Mouse (Mus musculus): ENCODE measurements around the gene Dip2b.
A peak's percentile ranks its signal among the peaks of the same experiment; 100 is the strongest.
"Not testable (repeated sequence)": the region's sequence is repeated elsewhere in the genome, so short reads cannot be mapped to it uniquely, and the experiment has no call there.

Dip2b gene

GRCm38 (mm10) chr15:100227663-100228534 lies 189.4 kb downstream of the Dip2b start, which contains the start of gene Atf1:
Gene Atf1, plus strand, starts transcription at chr15:100227819.
- peak; percentile 94 to 95 for DNase-seq

GRCm38 (mm10) chr15:100228535-100229336 lies 190.3 kb downstream of the Dip2b start:
- DNase-seq = peak in 1 of 2 experiments; percentile 10

GRCm38 (mm10) chr15:100230655-100231054 lies 192.2 kb downstream of the Dip2b start:
- no peak for DNase-seq

- no peak for DNase-seq
These were observed 193.4 kb downstream of the Dip2b start for GRCm38 (mm10) chr15:100231616-100232525.

- no peak for DNase-seq
These were observed 196.9 kb downstream of the Dip2b start for GRCm38 (mm10) chr15:100235208-100235965.

GRCm38 (mm10) chr15:100236952-100237351 lies 198.5 kb downstream of the Dip2b start:
- no peak for DNase-seq

GRCm38 (mm10) chr15:100241780-100242179 lies 203.3 kb downstream of the Dip2b start:
- DNase-seq = no peak

GRCm38 (mm10) chr15:100245951-100246350 lies 207.5 kb downstream of the Dip2b start:
- DNase-seq = no peak

- no peak for DNase-seq
These were observed 208.8 kb downstream of the Dip2b start for GRCm38 (mm10) chr15:100247296-100247695.

- DNase-seq = no peak
These were observed 210.4 kb downstream of the Dip2b start for GRCm38 (mm10) chr15:100248665-100249433.

- DNase-seq = no peak
These were observed 212.8 kb downstream of the Dip2b start for GRCm38 (mm10) chr15:100251153-100251780.

- no peak for DNase-seq
These were observed 217.9 kb downstream of the Dip2b start for GRCm38 (mm10) chr15:100256386-100256785.

GRCm38 (mm10) chr15:100257305-100257704 lies 218.8 kb downstream of the Dip2b start:
- DNase-seq = no peak

GRCm38 (mm10) chr15:100258646-100259425 lies 220.4 kb downstream of the Dip2b start:
- DNase-seq = no peak

- not testable (repeated sequence) for DNase-seq
These were observed 221.9 kb downstream of the Dip2b start for GRCm38 (mm10) chr15:100260351-100260750.

GRCm38 (mm10) chr15:100263246-100263905 lies 224.9 kb downstream of the Dip2b start:
- peak; percentile 9 to 11 for DNase-seq

GRCm38 (mm10) chr15:100265586-100266325 lies 227.3 kb downstream of the Dip2b start:
- DNase-seq = no peak

- DNase-seq = no peak
These were observed 230.5 kb downstream of the Dip2b start for GRCm38 (mm10) chr15:100268916-100269315.

Data from B cell, adult 2 months (primary cell).